Mouse (Mus musculus): ENCODE measurements around the gene Dido1. TPM values are rescaled to one million over a fixed set of nuclear protein-coding genes. Genes with fewer than 3 reads are reported as not detected.

Dido1 gene
- polyA plus RNA-seq (2012; rRNA removed) = 24.1 and 26.6 TPM in 2 replicates

GRCm38 (mm10) chr2:180709923-180710272, at the start of gene Dido1, which contains the start of gene Gid8:
TSS of gene Dido1 (minus strand) at chr2:180709999.
TSS of gene Gid8 (plus strand) at chr2:180710117.
- Histone ChIP-seq H3K36me3 (ENCODE audit: control insufficient read depth, insufficient read depth, low read length) (no peaks in the 10 kb centered on the region; the same call in 1 of the 2 replicates), H3K27ac (ENCODE audit: control insufficient read depth, insufficient read depth, low read depth, low read length) (peak within 1 kb of the TSS; percentile 94), H3K4me3 (ENCODE audit: control insufficient read depth, low read depth, low read length) (peak within 1 kb of the TSS; percentile 98), H3K27me3 (ENCODE audit: control insufficient read depth, insufficient read depth, low read length) (no peaks in the 10 kb centered on the region), H3K4me1 (ENCODE audit: control insufficient read depth, insufficient read depth, low read length) (peaks cover 5% of the 10 kb centered on the region)
- no peak; the same call in 1 of the 2 replicates for TF ChIP-seq CTCF (IDR thresholded peaks at IDR 0.05; ENCODE audit: control insufficient read depth, insufficient read depth, insufficient replicate concordance, low read depth, low read length)
- TF ChIP-seq POLR2A (IDR thresholded peaks at IDR 0.05; ENCODE audit: control insufficient read depth, low read depth, low read length) = peak; percentile 69

DNA sequence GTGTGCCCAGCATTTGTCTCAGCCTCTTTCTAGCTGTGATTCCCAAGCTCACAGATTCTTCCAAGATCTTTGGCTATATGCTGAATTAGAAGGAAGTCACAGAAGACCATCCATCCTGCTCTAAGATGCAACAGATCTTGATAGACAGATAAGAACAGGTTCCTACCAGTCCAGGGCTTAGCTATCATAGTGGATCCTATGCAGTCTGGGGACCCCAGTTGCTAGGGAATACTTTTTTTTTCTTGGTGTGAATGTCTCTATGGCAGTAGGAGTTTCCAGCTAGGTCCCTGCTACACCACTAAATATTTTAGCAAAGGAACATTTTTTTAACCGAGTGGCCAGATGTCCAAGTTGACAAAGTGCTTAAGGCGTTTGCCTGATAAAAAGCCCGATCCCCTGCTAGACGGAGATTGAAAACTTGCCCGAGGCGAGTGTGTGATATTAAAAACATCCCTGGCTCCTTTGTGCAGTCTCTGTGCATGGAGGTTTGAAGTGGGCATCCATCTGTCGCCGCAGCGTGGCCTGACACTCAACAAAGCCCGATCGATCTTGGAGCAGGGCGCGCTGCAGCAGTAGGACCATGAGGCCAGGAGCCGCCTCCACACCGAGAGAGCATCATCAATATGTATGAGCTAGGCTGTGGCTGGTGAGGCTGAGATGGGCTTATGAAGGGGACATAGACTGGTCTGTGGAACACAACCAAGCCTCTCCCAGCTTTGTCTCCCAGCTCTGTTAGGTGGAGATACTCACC, 48.9 kb upstream of the Dido1 start:
- TF ChIP-seq CTCF (IDR thresholded peaks at IDR 0.05; ENCODE audit: control insufficient read depth, insufficient read depth, insufficient replicate concordance, low read depth, low read length) (no peak), POLR2A (IDR thresholded peaks at IDR 0.05; ENCODE audit: control insufficient read depth, low read depth, low read length) (no peak)
- Histone ChIP-seq H3K4me3 (ENCODE audit: control insufficient read depth, low read depth, low read length) (no peak overlapping the region), H3K27ac (ENCODE audit: control insufficient read depth, insufficient read depth, low read depth, low read length) (no peak overlapping the region), H3K36me3 (ENCODE audit: control insufficient read depth, insufficient read depth, low read length) (no peaks in the 10 kb centered on the region), H3K4me1 (ENCODE audit: control insufficient read depth, insufficient read depth, low read length) (no peaks in the 10 kb centered on the region), H3K27me3 (ENCODE audit: control insufficient read depth, insufficient read depth, low read length) (no peaks in the 10 kb centered on the region)

GRCm38 (mm10) chr2:180756786-180757185, 47.0 kb upstream of the Dido1 start:
- no peak overlapping the region for H3K4me3 ChIP-seq (ENCODE audit: control insufficient read depth, low read depth, low read length)
- TF ChIP-seq CTCF (IDR thresholded peaks at IDR 0.05; ENCODE audit: control insufficient read depth, insufficient read depth, insufficient replicate concordance, low read depth, low read length) = no peak
- no peak for TF ChIP-seq POLR2A (IDR thresholded peaks at IDR 0.05; ENCODE audit: control insufficient read depth, low read depth, low read length)
- no peak overlapping the region for H3K27ac ChIP-seq (ENCODE audit: control insufficient read depth, insufficient read depth, low read depth, low read length)
- H3K27me3 ChIP-seq (ENCODE audit: control insufficient read depth, insufficient read depth, low read length) = no peaks in the 10 kb centered on the region
- H3K4me1 ChIP-seq (ENCODE audit: control insufficient read depth, insufficient read depth, low read length) = no peaks in the 10 kb centered on the region
- no peaks in the 10 kb centered on the region for H3K36me3 ChIP-seq (ENCODE audit: control insufficient read depth, insufficient read depth, low read length)

DNA sequence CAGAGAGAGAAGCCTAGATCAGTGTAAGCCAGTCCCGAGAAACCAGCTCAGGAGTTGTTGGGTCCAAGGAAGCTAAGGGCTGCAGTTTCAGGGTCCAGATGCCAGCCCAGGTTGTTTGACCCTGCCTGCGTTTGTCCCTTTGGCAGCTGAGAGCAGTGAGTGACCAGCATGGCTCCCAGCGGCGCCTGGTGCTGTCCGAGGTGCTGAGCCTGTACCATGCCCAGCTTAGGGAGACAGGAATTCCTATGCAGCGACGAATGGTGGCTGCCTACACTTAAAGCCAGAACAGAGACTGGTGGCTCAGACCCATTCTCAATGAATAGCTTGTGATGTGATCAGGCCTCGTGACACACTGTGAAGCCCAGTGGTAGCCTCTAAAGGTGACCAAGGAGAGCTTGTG, 46.1 kb upstream of the Dido1 start:
- H3K36me3 ChIP-seq (ENCODE audit: control insufficient read depth, insufficient read depth, low read length) = no peaks in the 10 kb centered on the region
- no peak overlapping the region for H3K4me3 ChIP-seq (ENCODE audit: control insufficient read depth, low read depth, low read length)
- no peaks in the 10 kb centered on the region for H3K4me1 ChIP-seq (ENCODE audit: control insufficient read depth, insufficient read depth, low read length)
- no peaks in the 10 kb centered on the region for H3K27me3 ChIP-seq (ENCODE audit: control insufficient read depth, insufficient read depth, low read length)
- H3K27ac ChIP-seq (ENCODE audit: control insufficient read depth, insufficient read depth, low read depth, low read length) = no peak overlapping the region
- TF ChIP-seq CTCF (IDR thresholded peaks at IDR 0.05; ENCODE audit: control insufficient read depth, insufficient read depth, insufficient replicate concordance, low read depth, low read length) (no peak), POLR2A (IDR thresholded peaks at IDR 0.05; ENCODE audit: control insufficient read depth, low read depth, low read length) (no peak)

DNA sequence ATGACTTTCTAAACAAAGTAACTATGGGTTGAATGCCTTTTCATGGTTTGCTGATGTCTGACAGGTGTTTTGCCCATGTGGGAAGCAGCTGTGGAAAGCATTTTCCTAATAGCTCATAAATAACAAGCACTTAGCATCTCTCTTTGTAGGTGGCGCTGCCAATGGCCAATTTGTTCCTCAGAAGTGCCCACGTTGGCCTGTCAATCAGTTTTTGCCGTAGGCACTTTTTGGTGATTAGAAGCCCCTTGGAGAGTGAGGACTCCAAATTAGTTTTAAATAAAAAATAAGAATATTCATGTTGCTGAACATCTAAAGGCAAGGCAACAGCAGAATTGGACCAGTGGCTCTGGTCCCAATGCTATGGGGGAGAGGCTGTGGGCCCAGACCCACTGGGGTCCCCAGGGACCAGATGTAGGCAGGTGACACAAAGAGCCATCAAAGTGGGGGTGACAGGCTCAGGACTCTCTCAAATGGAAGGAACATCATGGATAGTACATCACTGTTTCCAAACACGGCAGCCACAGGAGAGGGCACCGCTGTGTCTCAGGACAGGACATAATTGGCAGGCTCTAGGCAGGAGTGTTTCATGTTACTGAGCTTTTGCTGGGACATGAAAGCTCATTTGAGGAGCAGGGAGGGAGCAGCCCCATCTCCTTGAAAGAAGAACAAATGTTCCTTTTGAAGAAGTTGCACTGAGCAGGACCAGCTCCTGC, 45.3 kb upstream of the Dido1 start:
- TF ChIP-seq POLR2A (IDR thresholded peaks at IDR 0.05; ENCODE audit: control insufficient read depth, low read depth, low read length) (no peak), CTCF (IDR thresholded peaks at IDR 0.05; ENCODE audit: control insufficient read depth, insufficient read depth, insufficient replicate concordance, low read depth, low read length) (no peak)
- Histone ChIP-seq H3K4me3 (ENCODE audit: control insufficient read depth, low read depth, low read length) (no peak overlapping the region), H3K27ac (ENCODE audit: control insufficient read depth, insufficient read depth, low read depth, low read length) (no peak overlapping the region), H3K4me1 (ENCODE audit: control insufficient read depth, insufficient read depth, low read length) (no peaks in the 10 kb centered on the region), H3K36me3 (ENCODE audit: control insufficient read depth, insufficient read depth, low read length) (no peaks in the 10 kb centered on the region), H3K27me3 (ENCODE audit: control insufficient read depth, insufficient read depth, low read length) (no peaks in the 10 kb centered on the region)

DNA sequence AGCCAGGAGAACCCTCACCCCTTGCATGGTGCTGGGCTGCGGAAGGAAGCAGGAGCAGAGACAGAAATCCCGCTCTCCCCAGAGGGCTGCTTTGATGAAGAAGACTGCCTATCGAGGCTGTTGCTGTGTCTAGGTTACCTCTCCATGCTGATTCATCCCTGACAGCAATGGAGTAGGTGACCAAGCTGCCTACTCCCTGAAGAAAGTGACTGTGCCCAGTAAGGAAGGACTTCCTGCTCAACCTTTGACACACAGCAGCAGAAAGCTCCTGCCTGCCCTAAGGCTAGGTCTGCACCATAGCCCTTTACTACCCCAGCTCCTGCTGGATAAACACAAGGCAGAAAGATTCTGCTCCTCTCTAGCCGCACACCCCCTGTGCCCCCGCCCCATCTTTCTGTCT, 39.1 kb upstream of the Dido1 start:
- Histone ChIP-seq H3K36me3 (ENCODE audit: control insufficient read depth, insufficient read depth, low read length) (no peaks in the 10 kb centered on the region), H3K27ac (ENCODE audit: control insufficient read depth, insufficient read depth, low read depth, low read length) (no peak overlapping the region), H3K27me3 (ENCODE audit: control insufficient read depth, insufficient read depth, low read length) (no peaks in the 10 kb centered on the region), H3K4me1 (ENCODE audit: control insufficient read depth, insufficient read depth, low read length) (peaks cover 10% of the 10 kb centered on the region), H3K4me3 (ENCODE audit: control insufficient read depth, low read depth, low read length) (no peak overlapping the region)
- TF ChIP-seq CTCF (IDR thresholded peaks at IDR 0.05; ENCODE audit: control insufficient read depth, insufficient read depth, insufficient replicate concordance, low read depth, low read length) (no peak), POLR2A (IDR thresholded peaks at IDR 0.05; ENCODE audit: control insufficient read depth, low read depth, low read length) (no peak)

DNA sequence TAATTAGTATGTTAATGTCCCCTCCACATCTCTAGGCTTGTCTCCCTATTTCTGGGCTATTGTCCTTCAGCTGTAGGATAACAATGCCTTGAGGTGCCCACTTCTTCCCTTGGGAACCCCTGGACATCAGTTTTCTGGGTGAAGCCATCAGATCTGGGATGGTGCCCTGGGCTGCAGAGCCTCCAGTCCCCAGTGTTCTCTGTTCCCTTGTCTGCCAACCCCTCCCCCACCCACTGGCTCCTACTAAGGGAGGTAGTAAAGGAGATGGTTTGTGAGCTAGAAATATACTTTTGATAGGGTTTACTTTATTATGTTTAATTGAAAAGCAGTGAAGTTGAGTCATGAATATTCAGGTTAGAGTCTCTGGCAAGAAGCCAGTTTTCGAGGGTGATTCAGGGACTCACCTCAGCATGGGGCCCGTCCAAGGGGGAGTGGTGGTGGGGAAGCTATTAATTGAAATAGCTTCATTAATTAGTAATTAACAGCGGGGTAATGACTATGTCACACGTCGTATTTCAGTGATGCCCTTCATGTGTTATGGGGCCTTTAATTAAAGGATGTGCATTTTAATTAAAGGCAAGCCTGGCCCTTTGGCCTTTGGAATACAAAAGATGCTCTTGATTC, 36.9 kb upstream of the Dido1 start:
- no peak overlapping the region for H3K4me3 ChIP-seq (ENCODE audit: control insufficient read depth, low read depth, low read length)
- no peaks in the 10 kb centered on the region for H3K27me3 ChIP-seq (ENCODE audit: control insufficient read depth, insufficient read depth, low read length)
- no peaks in the 10 kb centered on the region for H3K36me3 ChIP-seq (ENCODE audit: control insufficient read depth, insufficient read depth, low read length)
- peaks cover 10% of the 10 kb centered on the region for H3K4me1 ChIP-seq (ENCODE audit: control insufficient read depth, insufficient read depth, low read length)
- no peak for TF ChIP-seq CTCF (IDR thresholded peaks at IDR 0.05; ENCODE audit: control insufficient read depth, insufficient read depth, insufficient replicate concordance, low read depth, low read length)
- no peak for TF ChIP-seq POLR2A (IDR thresholded peaks at IDR 0.05; ENCODE audit: control insufficient read depth, low read depth, low read length)
- no peak overlapping the region for H3K27ac ChIP-seq (ENCODE audit: control insufficient read depth, insufficient read depth, low read depth, low read length)
